Mouse (Mus musculus): ENCODE results near the gene Cxcl12. TPM values are rescaled to one million over a fixed set of nuclear protein-coding genes. Genes with fewer than 3 reads are reported as not detected.

Gene Cxcl12
- polyA plus RNA-seq, 1 experiment from 2014 or later, result 56.7 TPM

- Histone ChIP-seq H3K27ac (ENCODE audit: low read depth, low read length) (no peak overlapping the region), H3K27me3 (ENCODE audit: control insufficient read depth, insufficient read depth, low read length) (peaks cover 40% of the 10 kb centered on the region), H3K4me3 (ENCODE audit: low read depth, low read length) (peak overlapping the region; percentile 52), H3K4me2 (ENCODE audit: low read depth, low read length, severe bottlenecking) (peak overlapping the region; percentile 92), H3K9me3 (ENCODE audit: control insufficient read depth, low read length) (no peaks in the 10 kb centered on the region), H3K4me1 (replicated peaks; ENCODE audit: control insufficient read depth, insufficient read depth, low read length) (peaks cover 2% of the 10 kb centered on the region; the same call in 1 of the 2 replicates), H3K36me3 (ENCODE audit: control insufficient read depth, insufficient read depth, low read length) (no peaks in the 10 kb centered on the region), H3K9ac (ENCODE audit: low read length) (peak overlapping the region; percentile 50; the same call in 1 of the 2 replicates)
- ATAC-seq (replicated peaks; ENCODE audit: low FRiP score) (no peak), DNase-seq (ENCODE audit: low spot score) (peak; percentile 61)
- under 1% methylated on average over 46 of the region's 46 CpGs for WGBS
Observed at GRCm38 (mm10) chr6:117169051-117169909, 945 bp downstream of the Cxcl12 start.

DNA sequence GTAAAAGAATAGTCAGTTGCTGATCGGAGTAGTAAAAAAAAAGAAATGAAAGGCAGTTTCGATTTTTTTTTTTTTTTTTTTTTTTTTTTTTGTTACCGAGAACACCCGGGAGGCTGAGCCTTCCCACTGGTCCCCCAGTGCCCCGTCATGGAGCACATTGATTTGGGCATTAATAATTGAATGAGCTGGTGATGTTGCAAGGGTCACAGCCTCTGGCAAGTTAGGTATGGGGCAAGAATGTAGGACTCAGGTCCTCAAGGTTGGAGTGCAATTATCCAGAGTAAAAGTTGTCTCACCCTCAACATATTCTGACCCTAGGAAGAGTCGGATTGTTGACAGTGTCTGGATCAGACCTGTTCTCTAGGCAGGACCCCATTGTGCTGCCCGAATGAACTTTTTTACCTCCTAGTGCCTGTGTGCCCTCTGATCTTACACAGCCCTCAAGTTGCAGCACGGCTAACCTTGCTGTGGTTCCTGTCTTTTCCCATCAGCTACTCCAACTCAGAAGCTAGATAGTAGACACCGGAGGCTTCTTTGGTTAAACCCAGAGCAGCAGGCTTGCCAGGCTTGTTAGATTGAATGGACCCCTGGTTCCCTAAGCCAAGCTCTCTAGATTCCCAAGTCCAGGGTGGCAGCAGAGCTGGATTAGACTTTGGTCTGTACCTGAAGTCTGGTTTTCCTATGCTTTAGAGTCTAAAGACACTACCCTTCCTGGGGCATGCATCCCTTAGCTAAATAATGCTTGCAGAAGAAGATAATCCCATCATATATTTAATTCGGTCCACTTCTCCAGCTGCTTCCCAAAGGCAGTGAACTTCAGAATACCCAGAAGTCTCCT is 1.8 kb downstream of the Cxcl12 start:
- no peaks in the 10 kb centered on the region for H3K9me3 ChIP-seq (ENCODE audit: control insufficient read depth, low read length)
- H3K9ac ChIP-seq (ENCODE audit: low read length), result no peak overlapping the region; the same call in 1 of the 2 replicates
- peaks cover 40% of the 10 kb centered on the region for H3K27me3 ChIP-seq (ENCODE audit: control insufficient read depth, insufficient read depth, low read length)
- peaks cover 2% of the 10 kb centered on the region; the same call in 1 of the 2 replicates for H3K4me1 ChIP-seq (replicated peaks; ENCODE audit: control insufficient read depth, insufficient read depth, low read length)
- no peak for ATAC-seq (replicated peaks; ENCODE audit: low FRiP score)
- peak overlapping the region; percentile 92 for H3K4me2 ChIP-seq (ENCODE audit: low read depth, low read length, severe bottlenecking)
- no peak overlapping the region for H3K27ac ChIP-seq (ENCODE audit: low read depth, low read length)
- WGBS, result 17% methylated on average over 10 of the region's 10 CpGs
- DNase-seq (ENCODE audit: low spot score), result peak; percentile 40
- H3K36me3 ChIP-seq (ENCODE audit: control insufficient read depth, insufficient read depth, low read length), result no peaks in the 10 kb centered on the region
- H3K4me3 ChIP-seq (ENCODE audit: low read depth, low read length), result peak overlapping the region; percentile 52; the same call in 1 of the 2 replicates

DNA sequence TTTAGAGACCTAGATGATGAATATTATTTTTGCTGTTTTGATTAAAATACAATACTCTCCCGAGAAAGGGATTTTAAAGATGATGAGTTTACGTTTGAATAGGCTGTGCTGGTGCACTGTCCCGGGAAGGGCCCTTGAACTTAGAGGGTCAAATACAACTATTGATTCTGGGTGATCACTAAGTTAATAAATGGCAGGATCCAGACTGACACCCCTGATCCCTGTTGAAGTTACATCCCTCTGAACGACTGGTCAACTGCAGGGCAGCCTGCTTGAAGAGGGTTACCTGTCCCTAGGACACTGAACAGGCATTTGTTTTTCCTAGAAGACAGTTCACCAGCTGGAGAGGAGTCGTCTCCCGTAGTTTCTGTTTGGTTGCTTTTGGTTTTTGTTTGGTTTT is 4.0 kb downstream of the Cxcl12 start:
- 88% methylated on average over 6 of the region's 6 CpGs for WGBS
- no peaks in the 10 kb centered on the region for H3K9me3 ChIP-seq (ENCODE audit: control insufficient read depth, low read length)
- peaks cover 2% of the 10 kb centered on the region; the same call in 1 of the 2 replicates for H3K4me1 ChIP-seq (replicated peaks; ENCODE audit: control insufficient read depth, insufficient read depth, low read length)
- no peak overlapping the region for H3K4me2 ChIP-seq (ENCODE audit: low read depth, low read length, severe bottlenecking)
- no peak overlapping the region for H3K27ac ChIP-seq (ENCODE audit: low read depth, low read length)
- DNase-seq (ENCODE audit: low spot score), result no peak
- no peak overlapping the region for H3K9ac ChIP-seq (ENCODE audit: low read length)
- ATAC-seq (replicated peaks; ENCODE audit: low FRiP score), result no peak
- no peak overlapping the region for H3K4me3 ChIP-seq (ENCODE audit: low read depth, low read length)
- H3K36me3 ChIP-seq (ENCODE audit: control insufficient read depth, insufficient read depth, low read length), result no peaks in the 10 kb centered on the region; the same call in 1 of the 2 replicates
- H3K27me3 ChIP-seq (ENCODE audit: control insufficient read depth, insufficient read depth, low read length), result peaks cover 36% of the 10 kb centered on the region

DNA sequence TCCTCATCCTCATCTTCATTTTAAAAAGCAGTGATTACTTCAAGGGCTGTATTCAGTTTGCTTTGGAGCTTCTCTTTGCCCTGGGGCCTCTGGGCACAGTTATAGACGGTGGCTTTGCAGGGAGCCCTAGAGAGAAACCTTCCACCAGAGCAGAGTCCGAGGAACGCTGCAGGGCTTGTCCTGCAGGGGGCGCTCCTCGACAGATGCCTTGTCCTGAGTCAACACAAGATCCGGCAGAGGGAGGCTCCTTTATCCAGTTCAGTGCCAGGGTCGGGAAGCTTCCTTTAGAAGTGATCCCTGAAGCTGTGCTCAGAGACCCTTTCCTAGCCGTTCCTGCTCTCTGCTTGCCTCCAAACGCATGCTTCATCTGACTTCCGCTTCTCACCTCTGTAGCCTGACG is 5.5 kb downstream of the Cxcl12 start:
- Histone ChIP-seq H3K36me3 (ENCODE audit: control insufficient read depth, insufficient read depth, low read length) (no peaks in the 10 kb centered on the region; the same call in 1 of the 2 replicates), H3K4me2 (ENCODE audit: low read depth, low read length, severe bottlenecking) (no peak overlapping the region), H3K27me3 (ENCODE audit: control insufficient read depth, insufficient read depth, low read length) (peaks cover 21% of the 10 kb centered on the region), H3K27ac (ENCODE audit: low read depth, low read length) (no peak overlapping the region), H3K4me1 (replicated peaks; ENCODE audit: control insufficient read depth, insufficient read depth, low read length) (no peaks in the 10 kb centered on the region), H3K9ac (ENCODE audit: low read length) (no peak overlapping the region), H3K4me3 (ENCODE audit: low read depth, low read length) (no peak overlapping the region), H3K9me3 (ENCODE audit: control insufficient read depth, low read length) (no peaks in the 10 kb centered on the region)
- peak; percentile 58 for ATAC-seq (replicated peaks; ENCODE audit: low FRiP score)
- WGBS, result 16% methylated on average over 11 of the region's 11 CpGs
- DNase-seq (ENCODE audit: low spot score), result peak; percentile 93

DNA sequence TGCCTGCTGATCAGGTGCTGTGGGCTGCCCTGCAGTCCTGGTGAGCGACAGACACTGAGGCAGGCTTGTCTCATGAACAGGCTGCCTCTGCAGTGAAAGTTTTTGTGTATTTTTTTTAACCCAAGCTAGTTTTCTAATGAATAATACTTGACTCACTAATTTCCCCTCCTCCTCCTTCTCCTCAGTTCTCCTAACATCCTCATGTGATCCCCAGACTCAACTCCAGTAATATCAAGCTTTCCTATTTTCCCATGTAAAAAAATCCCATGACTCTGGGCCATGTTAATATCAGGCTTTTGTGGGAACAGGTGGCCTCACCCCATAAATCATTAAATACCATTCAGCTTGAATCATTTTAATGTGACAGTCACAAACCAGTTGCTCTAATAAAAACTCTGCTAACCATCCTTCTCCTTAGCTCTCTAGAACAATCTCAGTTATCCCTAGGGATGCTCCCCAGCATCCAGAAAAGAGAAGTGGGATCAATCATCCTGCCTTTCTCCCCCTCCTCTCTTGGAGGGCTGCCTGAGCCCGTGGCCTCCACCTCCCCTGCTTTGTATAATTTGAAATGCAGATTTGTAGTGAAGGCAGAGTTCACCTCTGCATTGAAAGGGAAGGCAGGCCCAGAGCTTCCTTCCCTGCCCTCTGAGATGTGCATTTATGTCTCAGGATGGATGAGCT is 6.9 kb downstream of the Cxcl12 start:
- Histone ChIP-seq H3K4me3 (ENCODE audit: low read depth, low read length) (no peak overlapping the region), H3K27me3 (ENCODE audit: control insufficient read depth, insufficient read depth, low read length) (peaks cover 13% of the 10 kb centered on the region), H3K36me3 (ENCODE audit: control insufficient read depth, insufficient read depth, low read length) (no peaks in the 10 kb centered on the region; the same call in 1 of the 2 replicates), H3K4me2 (ENCODE audit: low read depth, low read length, severe bottlenecking) (no peak overlapping the region), H3K27ac (ENCODE audit: low read depth, low read length) (no peak overlapping the region), H3K9ac (ENCODE audit: low read length) (no peak overlapping the region), H3K9me3 (ENCODE audit: control insufficient read depth, low read length) (no peaks in the 10 kb centered on the region), H3K4me1 (replicated peaks; ENCODE audit: control insufficient read depth, insufficient read depth, low read length) (no peaks in the 10 kb centered on the region)
- DNase-seq (ENCODE audit: low spot score) (no peak), ATAC-seq (replicated peaks; ENCODE audit: low FRiP score) (no peak)
- WGBS, result 54% methylated on average over 2 of the region's 2 CpGs

GRCm38 (mm10) chr6:117176406-117176805 is 8.1 kb downstream of the Cxcl12 start:
- H3K4me1 ChIP-seq (replicated peaks; ENCODE audit: control insufficient read depth, insufficient read depth, low read length), result no peaks in the 10 kb centered on the region
- peak; percentile 71 for DNase-seq (ENCODE audit: low spot score)
- no peak overlapping the region for H3K9ac ChIP-seq (ENCODE audit: low read length)
- no peak overlapping the region for H3K27ac ChIP-seq (ENCODE audit: low read depth, low read length)
- 28% methylated on average over 5 of the region's 5 CpGs for WGBS
- no peaks in the 10 kb centered on the region for H3K9me3 ChIP-seq (ENCODE audit: control insufficient read depth, low read length)
- H3K36me3 ChIP-seq (ENCODE audit: control insufficient read depth, insufficient read depth, low read length), result no peaks in the 10 kb centered on the region; the same call in 1 of the 2 replicates
- H3K4me3 ChIP-seq (ENCODE audit: low read depth, low read length), result no peak overlapping the region
- no peak for ATAC-seq (replicated peaks; ENCODE audit: low FRiP score)
- H3K27me3 ChIP-seq (ENCODE audit: control insufficient read depth, insufficient read depth, low read length), result peaks cover 2% of the 10 kb centered on the region; the same call in 1 of the 2 replicates
- no peak overlapping the region for H3K4me2 ChIP-seq (ENCODE audit: low read depth, low read length, severe bottlenecking)

DNA sequence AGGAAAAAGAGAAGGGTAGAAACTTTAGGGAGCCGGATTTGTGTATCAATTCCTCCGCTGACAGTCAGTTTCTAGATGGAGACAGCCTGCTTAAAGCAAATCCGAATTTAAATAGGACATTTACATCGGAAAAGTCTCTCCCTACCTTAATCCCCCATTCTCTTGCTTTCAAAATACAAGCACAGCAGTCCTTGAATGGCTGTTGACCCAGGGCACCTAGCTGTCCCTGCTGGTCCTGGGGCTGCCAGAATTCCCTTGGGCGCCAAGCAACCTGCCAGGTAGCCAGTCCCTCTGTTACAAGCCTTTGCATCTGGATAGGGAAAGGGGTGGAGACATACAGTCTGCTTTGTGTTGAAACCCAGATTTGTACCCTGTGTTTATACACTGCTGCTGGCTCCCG is 12.0 kb downstream of the Cxcl12 start:
- Histone ChIP-seq H3K9ac (ENCODE audit: low read length) (no peak overlapping the region), H3K36me3 (ENCODE audit: control insufficient read depth, insufficient read depth, low read length) (no peaks in the 10 kb centered on the region; the same call in 1 of the 2 replicates), H3K9me3 (ENCODE audit: control insufficient read depth, low read length) (no peaks in the 10 kb centered on the region), H3K4me3 (ENCODE audit: low read depth, low read length) (no peak overlapping the region), H3K27ac (ENCODE audit: low read depth, low read length) (no peak overlapping the region), H3K4me2 (ENCODE audit: low read depth, low read length, severe bottlenecking) (no peak overlapping the region), H3K27me3 (ENCODE audit: control insufficient read depth, insufficient read depth, low read length) (no peaks in the 10 kb centered on the region), H3K4me1 (replicated peaks; ENCODE audit: control insufficient read depth, insufficient read depth, low read length) (no peaks in the 10 kb centered on the region)
- 16% methylated on average over 6 of the region's 6 CpGs for WGBS
- no peak for ATAC-seq (replicated peaks; ENCODE audit: low FRiP score)
- DNase-seq (ENCODE audit: low spot score), result no peak

DNA sequence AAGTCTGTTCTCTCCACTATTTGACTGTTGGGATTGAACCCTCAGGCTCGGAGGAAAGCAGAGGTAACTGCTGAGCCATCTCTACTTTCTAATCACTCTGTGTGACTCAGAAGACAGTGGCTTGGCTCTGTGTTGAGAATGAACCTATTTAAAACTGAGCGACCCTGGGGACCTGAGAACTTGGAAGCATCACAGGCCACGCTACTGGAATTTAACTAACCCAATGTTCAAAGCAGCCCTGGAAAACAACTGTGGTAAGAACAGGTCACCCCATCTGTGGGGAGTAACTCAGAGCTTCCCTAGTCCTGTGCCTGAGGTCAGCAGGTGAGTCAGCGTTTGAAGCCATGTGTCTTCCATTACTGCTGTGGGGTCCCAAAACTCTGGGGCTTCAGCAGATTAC is 17.0 kb downstream of the Cxcl12 start:
- Histone ChIP-seq H3K27me3 (ENCODE audit: control insufficient read depth, insufficient read depth, low read length) (no peaks in the 10 kb centered on the region), H3K4me1 (replicated peaks; ENCODE audit: control insufficient read depth, insufficient read depth, low read length) (no peaks in the 10 kb centered on the region), H3K27ac (ENCODE audit: low read depth, low read length) (no peak overlapping the region), H3K4me3 (ENCODE audit: low read depth, low read length) (no peak overlapping the region), H3K36me3 (ENCODE audit: control insufficient read depth, insufficient read depth, low read length) (no peaks in the 10 kb centered on the region), H3K4me2 (ENCODE audit: low read depth, low read length, severe bottlenecking) (no peak overlapping the region), H3K9ac (ENCODE audit: low read length) (no peak overlapping the region), H3K9me3 (ENCODE audit: control insufficient read depth, low read length) (no peaks in the 10 kb centered on the region)
- ATAC-seq (replicated peaks; ENCODE audit: low FRiP score), result no peak
- WGBS, result 78% methylated on average over 4 of the region's 4 CpGs
- DNase-seq (ENCODE audit: low spot score), result no peak

Data from forebrain, embryonic 11.5 days (tissue).